Mouse (Mus musculus) liver, adult 2 months (tissue): Measurements from ENCODE around the gene Pth2r.

Experiments used
- CTCF ChIP-seq: fragments of 200-500 bp; IDR thresholded peaks from 2 replicates; pipeline ENCODE4 v1.5.1; 2011; ENCODE audit warnings: low read depth, low read length, control low read depth
- POLR2A ChIP-seq: fragments of 200-500 bp; IDR thresholded peaks from 2 replicates; pipeline ENCODE4 v1.6.1; 2011; ENCODE audit warnings: low read length, control low read depth; ENCODE audit not compliant: insufficient read depth; ENCODE audit errors: extremely low read depth

DNA sequence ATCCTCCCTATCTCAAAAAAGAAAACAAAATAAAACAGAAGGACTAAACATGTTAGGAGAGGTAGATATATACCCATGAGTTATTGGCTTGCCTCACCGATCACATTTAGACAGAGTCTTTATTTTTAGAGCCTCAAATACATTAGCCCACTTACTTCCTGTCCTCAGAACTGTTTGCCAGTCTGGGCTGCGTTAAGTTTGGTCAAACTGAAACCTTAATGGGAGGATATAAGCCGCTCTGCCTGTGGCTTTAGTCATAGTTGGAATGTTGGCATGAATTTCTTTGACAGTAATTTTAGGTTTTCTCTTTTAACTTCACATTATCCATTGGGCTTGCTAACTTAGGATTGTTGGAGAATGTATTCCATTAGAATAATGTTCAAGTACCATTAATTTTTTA, 44.1 kb upstream of the Pth2r start:
- TF ChIP-seq CTCF (no peak), POLR2A (no peak)
